Mouse (Mus musculus): ENCODE measurements around the gene Ankrd6. TPM values are rescaled to one million over a fixed set of nuclear protein-coding genes. Genes with fewer than 3 reads are reported as not detected.

Ankrd6 gene
- total and polyA plus RNA-seq, 3 experiments = 0.61 to 5.9 (median 3.9) TPM

- Histone ChIP-seq H3K4me1 (ENCODE audit: insufficient read depth, low read depth, low read length) (peaks cover 8% of the 10 kb centered on the region; the same call in 1 of the 2 replicates), H3K4me3 (ENCODE audit: low read depth, low read length) (no peak overlapping the region), H3K36me3 (replicated peaks) (no peaks in the 10 kb centered on the region), H3K27me3 (ENCODE audit: insufficient read depth, low read length) (peaks cover 18% of the 10 kb centered on the region), H3K9me3 (replicated peaks) (no peaks in the 10 kb centered on the region)
- no peak for TF ChIP-seq GATA1 (IDR thresholded peaks at IDR 0.05; ENCODE audit: borderline replicate concordance, low read length)
- no peak for TF ChIP-seq CTCF (IDR thresholded peaks at IDR 0.05; ENCODE audit: low read depth, low read length)
- no peak for TF ChIP-seq POLR2AphosphoS5 (IDR thresholded peaks at IDR 0.05; ENCODE audit: insufficient replicate concordance, low read depth, low read length)
- TF ChIP-seq GATA2 (IDR thresholded peaks at IDR 0.05; ENCODE audit: borderline replicate concordance, low read depth, low read length) = no peak
- TF ChIP-seq TAL1 (conservative IDR thresholded peaks at IDR 0.05; ENCODE audit: low read depth, low read length) = no peak
- DNase-seq (ENCODE audit: low spot score) (no peak), ATAC-seq (ENCODE audit: extremely low read depth, insufficient number of reproducible peaks, low FRiP score, poor library complexity, severe bottlenecking) (no peak)
Observed at GRCm38 (mm10) chr4:32820676-32821075, 130.0 kb downstream of the Ankrd6 start.

- DNase-seq (ENCODE audit: low spot score) = no peak
- peaks cover 7% of the 10 kb centered on the region; the same call in 1 of the 2 replicates for H3K27me3 ChIP-seq (ENCODE audit: insufficient read depth, low read length)
- no peak for ATAC-seq (ENCODE audit: extremely low read depth, insufficient number of reproducible peaks, low FRiP score, poor library complexity, severe bottlenecking)
- H3K4me1 ChIP-seq (ENCODE audit: insufficient read depth, low read depth, low read length) = peaks cover 8% of the 10 kb centered on the region; the same call in 1 of the 2 replicates
- TF ChIP-seq POLR2AphosphoS5 (IDR thresholded peaks at IDR 0.05; ENCODE audit: insufficient replicate concordance, low read depth, low read length) (no peak), GATA1 (IDR thresholded peaks at IDR 0.05; ENCODE audit: borderline replicate concordance, low read length) (no peak), TAL1 (conservative IDR thresholded peaks at IDR 0.05; ENCODE audit: low read depth, low read length) (no peak), CTCF (IDR thresholded peaks at IDR 0.05; ENCODE audit: low read depth, low read length) (no peak), GATA2 (IDR thresholded peaks at IDR 0.05; ENCODE audit: borderline replicate concordance, low read depth, low read length) (no peak)
- no peaks in the 10 kb centered on the region for H3K36me3 ChIP-seq (replicated peaks)
- H3K9me3 ChIP-seq (replicated peaks) = no peaks in the 10 kb centered on the region
- H3K4me3 ChIP-seq (ENCODE audit: low read depth, low read length) = no peak overlapping the region
Observed at GRCm38 (mm10) chr4:32817478-32817877, 133.2 kb downstream of the Ankrd6 start.

DNA sequence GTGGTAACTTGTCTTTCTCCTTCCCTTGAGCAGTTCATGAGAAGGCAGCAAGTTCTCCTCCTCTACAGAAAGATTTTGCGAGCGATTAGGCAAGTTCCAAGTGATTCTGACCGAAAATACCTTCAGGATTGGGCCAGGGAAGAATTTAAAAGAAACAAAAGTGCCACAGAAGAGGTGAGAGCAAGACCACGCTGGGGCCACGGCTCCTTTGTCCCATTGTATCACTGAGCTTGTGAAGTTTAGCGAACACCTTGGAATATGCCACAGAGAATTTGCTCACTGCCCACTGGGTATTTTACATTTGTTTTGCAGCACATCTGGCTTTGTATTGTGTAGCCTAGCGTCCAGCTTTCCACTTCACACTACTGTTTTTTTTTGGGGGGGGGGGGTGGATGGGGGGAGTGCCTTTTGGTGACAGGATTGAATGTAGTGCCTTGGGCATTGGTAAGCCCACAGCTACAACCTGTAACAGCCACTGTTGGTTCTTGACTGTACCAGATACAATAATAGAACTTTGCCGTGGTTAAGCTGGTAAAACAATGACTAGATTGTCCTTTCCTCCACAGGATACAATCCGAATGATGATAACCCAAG, 150.0 kb downstream of the Ankrd6 start:
- Histone ChIP-seq H3K4me3 (ENCODE audit: low read depth, low read length) (peak overlapping the region; percentile 94), H3K9me3 (replicated peaks) (no peaks in the 10 kb centered on the region), H3K4me1 (ENCODE audit: insufficient read depth, low read depth, low read length) (peaks cover 12% of the 10 kb centered on the region), H3K27me3 (ENCODE audit: insufficient read depth, low read length) (no peaks in the 10 kb centered on the region), H3K36me3 (replicated peaks) (peaks cover 11% of the 10 kb centered on the region)
- TF ChIP-seq GATA2 (IDR thresholded peaks at IDR 0.05; ENCODE audit: borderline replicate concordance, low read depth, low read length) = no peak
- TF ChIP-seq CTCF (IDR thresholded peaks at IDR 0.05; ENCODE audit: low read depth, low read length) = no peak
- TF ChIP-seq POLR2AphosphoS5 (IDR thresholded peaks at IDR 0.05; ENCODE audit: insufficient replicate concordance, low read depth, low read length) = no peak
- no peak for TF ChIP-seq TAL1 (conservative IDR thresholded peaks at IDR 0.05; ENCODE audit: low read depth, low read length)
- TF ChIP-seq GATA1 (IDR thresholded peaks at IDR 0.05; ENCODE audit: borderline replicate concordance, low read length) = no peak
- ATAC-seq (ENCODE audit: extremely low read depth, insufficient number of reproducible peaks, low FRiP score, poor library complexity, severe bottlenecking) (no peak), DNase-seq (ENCODE audit: low spot score) (peak; percentile 18)

- peak; percentile 92 for DNase-seq (ENCODE audit: low spot score)
- no peak for TF ChIP-seq GATA2 (IDR thresholded peaks at IDR 0.05; ENCODE audit: borderline replicate concordance, low read depth, low read length)
- no peak for TF ChIP-seq GATA1 (IDR thresholded peaks at IDR 0.05; ENCODE audit: borderline replicate concordance, low read length)
- TF ChIP-seq POLR2AphosphoS5 (IDR thresholded peaks at IDR 0.05; ENCODE audit: insufficient replicate concordance, low read depth, low read length) = no peak
- no peak for TF ChIP-seq TAL1 (conservative IDR thresholded peaks at IDR 0.05; ENCODE audit: low read depth, low read length)
- TF ChIP-seq CTCF (IDR thresholded peaks at IDR 0.05; ENCODE audit: low read depth, low read length) = no peak
Observed at GRCm38 (mm10) chr4:32799966-32800576, 150.6 kb downstream of the Ankrd6 start, which contains the start of gene Lyrm2. Lyrm2 (plus strand) TSS chr4:32800253.

DNA sequence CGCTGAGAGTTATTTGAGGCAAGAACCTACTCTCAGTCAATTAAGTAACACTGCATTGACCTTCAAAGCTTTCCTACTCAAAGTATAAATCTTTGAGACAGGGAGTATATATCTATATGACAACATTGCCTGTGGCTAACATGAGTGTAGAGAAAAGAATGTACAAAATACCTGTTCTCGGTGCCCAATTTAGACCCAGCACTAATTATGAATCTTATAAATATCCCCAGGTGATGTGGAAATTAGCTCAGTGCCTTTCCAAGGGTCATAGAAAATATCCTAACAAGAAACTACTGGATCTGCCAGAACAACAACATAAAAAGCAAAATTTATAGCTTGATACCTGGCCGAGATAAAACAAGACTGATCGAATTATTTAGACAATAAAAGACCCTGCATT, 151.7 kb downstream of the Ankrd6 start:
- H3K4me3 ChIP-seq (ENCODE audit: low read depth, low read length) = no peak overlapping the region
- peaks cover 12% of the 10 kb centered on the region for H3K4me1 ChIP-seq (ENCODE audit: insufficient read depth, low read depth, low read length)
- ATAC-seq (ENCODE audit: extremely low read depth, insufficient number of reproducible peaks, low FRiP score, poor library complexity, severe bottlenecking) (no peak), DNase-seq (ENCODE audit: low spot score) (no peak)
- H3K9me3 ChIP-seq (replicated peaks) = no peaks in the 10 kb centered on the region
- no peaks in the 10 kb centered on the region for H3K27me3 ChIP-seq (ENCODE audit: insufficient read depth, low read length)
- TF ChIP-seq CTCF (IDR thresholded peaks at IDR 0.05; ENCODE audit: low read depth, low read length) = no peak
- no peak for TF ChIP-seq TAL1 (conservative IDR thresholded peaks at IDR 0.05; ENCODE audit: low read depth, low read length)
- TF ChIP-seq POLR2AphosphoS5 (IDR thresholded peaks at IDR 0.05; ENCODE audit: insufficient replicate concordance, low read depth, low read length) = no peak
- H3K36me3 ChIP-seq (replicated peaks) = peaks cover 11% of the 10 kb centered on the region

More at GRCm38 (mm10) chr4:32799966-32800576, 150.6 kb downstream of the Ankrd6 start, which contains the start of gene Lyrm2:
- Histone ChIP-seq H3K9me3 (replicated peaks) (no peaks in the 10 kb centered on the region), H3K36me3 (replicated peaks) (peaks cover 11% of the 10 kb centered on the region), H3K4me3 (ENCODE audit: low read depth, low read length) (peak within 1 kb of the TSS; percentile 94), H3K27me3 (ENCODE audit: insufficient read depth, low read length) (no peaks in the 10 kb centered on the region), H3K4me1 (ENCODE audit: insufficient read depth, low read depth, low read length) (peaks cover 12% of the 10 kb centered on the region)
- ATAC-seq (ENCODE audit: extremely low read depth, insufficient number of reproducible peaks, low FRiP score, poor library complexity, severe bottlenecking) = peak; percentile 84

DNA sequence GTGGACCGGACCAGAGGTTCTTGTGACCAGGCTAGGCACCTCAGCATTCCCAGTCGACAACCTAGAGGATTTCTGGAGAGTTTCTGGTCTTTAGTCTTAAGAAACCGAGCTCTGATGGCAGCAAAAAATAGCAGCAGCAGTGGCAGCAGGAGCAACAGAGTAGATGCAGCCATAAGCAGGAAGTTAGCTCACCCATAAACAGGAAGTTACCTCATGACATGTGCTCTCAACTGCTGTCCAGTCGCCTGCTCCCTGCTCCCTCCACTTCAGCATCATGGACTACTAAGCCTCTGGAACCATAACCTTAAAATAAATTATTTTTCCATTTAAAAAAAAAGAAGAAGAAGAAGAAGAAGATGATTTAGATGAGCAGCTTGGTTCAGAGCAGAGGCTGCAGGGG, 161.6 kb downstream of the Ankrd6 start:
- Histone ChIP-seq H3K4me3 (ENCODE audit: low read depth, low read length) (no peak overlapping the region), H3K27me3 (ENCODE audit: insufficient read depth, low read length) (no peaks in the 10 kb centered on the region), H3K36me3 (replicated peaks) (no peaks in the 10 kb centered on the region), H3K4me1 (ENCODE audit: insufficient read depth, low read depth, low read length) (peaks cover 4% of the 10 kb centered on the region; the same call in 1 of the 2 replicates), H3K9me3 (replicated peaks) (no peaks in the 10 kb centered on the region)
- DNase-seq (ENCODE audit: low spot score) (no peak), ATAC-seq (ENCODE audit: extremely low read depth, insufficient number of reproducible peaks, low FRiP score, poor library complexity, severe bottlenecking) (no peak)
- TF ChIP-seq CTCF (IDR thresholded peaks at IDR 0.05; ENCODE audit: low read depth, low read length) (no peak), TAL1 (conservative IDR thresholded peaks at IDR 0.05; ENCODE audit: low read depth, low read length) (no peak), GATA1 (IDR thresholded peaks at IDR 0.05; ENCODE audit: borderline replicate concordance, low read length) (no peak), GATA2 (IDR thresholded peaks at IDR 0.05; ENCODE audit: borderline replicate concordance, low read depth, low read length) (no peak), POLR2AphosphoS5 (IDR thresholded peaks at IDR 0.05; ENCODE audit: insufficient replicate concordance, low read depth, low read length) (no peak)

Data from G1E (cell line).